Mouse (Mus musculus): ENCODE results near the gene Hs6st1.

- TF ChIP-seq CTCF (IDR thresholded peaks at IDR 0.05; ENCODE audit: low read depth) (no peak), EP300 (IDR thresholded peaks at IDR 0.05; ENCODE audit: low read depth) (no peak)
Observed at GRCm38 (mm10) chr1:36085069-36085468, 16.9 kb downstream of the Hs6st1 start.

Measured in heart, postnatal 0 days (tissue).